Mouse (Mus musculus) liver, embryonic 13.5 days (tissue): ENCODE measurements around the gene Nek8. TPM values are rescaled to one million over a fixed set of nuclear protein-coding genes. Genes with fewer than 3 reads are reported as not detected.
A peak's percentile ranks its signal among the peaks of the same experiment; 100 is the strongest.

Experiments
- ATAC-seq: fragments of 200-750 bp; cut with Nextera tagmentation; 2 replicates; pipeline ENCODE4 v1.8.0; 2017; ENCODE audit warnings: low read depth, mild to moderate bottlenecking, moderate number of reproducible peaks, moderate library complexity
- DNase-seq: peaks from one replicate; pipeline ENCODE4 v3.0.0; 2022
- H3K27ac ChIP-seq: fragments of 300-500 bp; sonication (generic); 2 replicates; pipeline ENCODE4 v1.5.1; 2015; ENCODE audit warnings: moderate library complexity, mild to moderate bottlenecking, inconsistent platforms
- H3K27me3 ChIP-seq: fragments of 300-500 bp; sonication (generic); 2 replicates; pipeline ENCODE4 v1.6.1; 2015; ENCODE audit warnings: mild to moderate bottlenecking, inconsistent platforms
- H3K36me3 ChIP-seq: fragments of 300-500 bp; sonication (generic); 2 replicates; pipeline ENCODE4 v1.6.1; 2015; ENCODE audit warnings: mild to moderate bottlenecking, inconsistent platforms
- H3K4me1 ChIP-seq: fragments of 300-500 bp; sonication (generic); replicated peaks from 2 replicates; pipeline ENCODE4 v1.6.1; 2015; ENCODE audit warnings: inconsistent platforms
- H3K4me2 ChIP-seq: fragments of 300-500 bp; sonication (generic); 2 replicates; pipeline ENCODE4 v1.6.1; 2015; ENCODE audit warnings: inconsistent platforms, mild to moderate bottlenecking, moderate library complexity
- H3K4me3 ChIP-seq: fragments of 300-500 bp; sonication (generic); replicated peaks from 2 replicates; pipeline ENCODE4 v1.5.1; 2015; ENCODE audit warnings: mild to moderate bottlenecking, inconsistent platforms
- H3K9ac ChIP-seq: fragments of 300-500 bp; sonication (generic); 2 replicates; pipeline ENCODE4 v1.6.1; 2015; ENCODE audit warnings: mild to moderate bottlenecking, inconsistent platforms
- H3K9me3 ChIP-seq: fragments of 300-500 bp; sonication (generic); replicated peaks from 2 replicates; pipeline ENCODE4 v1.6.1; 2016; ENCODE audit warnings: inconsistent platforms
- WGBS: fragments of 180-500 bp; shearing (Covaris S2); methylation state at CpG from one replicate; pipeline ENCODE4 v1.1.7; 2015; ENCODE audit not compliant: insufficient replicate concordance; 5-methylcytosine and 5-hydroxymethylcytosine counted together
- polyA plus RNA-seq: library from polyadenylated mRNA; unstranded; fragments of >200 nt; fragmentation: Nextera tagmentation; extraction: Ambion mirVana; gene quantifications from 2 replicates; pipeline ENCODE4 v1.2.1, GENCODE M21; 2015

Gene Nek8
- polyA plus RNA-seq, 1 experiment from 2014 or later, result 9.2 TPM

- H3K27me3 ChIP-seq, result peaks cover 18% of the 10 kb centered on the region
- H3K9ac ChIP-seq, result peak overlapping the region; percentile 99
- H3K27ac ChIP-seq, result peak overlapping the region; percentile 100
- H3K4me3 ChIP-seq, result peak overlapping the region; percentile 94
- peak overlapping the region; percentile 81 for H3K4me2 ChIP-seq
- peaks cover 38% of the 10 kb centered on the region for H3K36me3 ChIP-seq
- under 1% methylated on average over 7 of the region's 7 CpGs for WGBS
- H3K9me3 ChIP-seq, result no peaks in the 10 kb centered on the region
- ATAC-seq (no peak), DNase-seq (no peak)
- H3K4me1 ChIP-seq, result peaks cover 47% of the 10 kb centered on the region
Observed at GRCm38 (mm10) chr11:78182450-78182849, 6.0 kb upstream of the Nek8 start.

- no peak for DNase-seq
- H3K9me3 ChIP-seq, result no peaks in the 10 kb centered on the region
- 28% methylated on average over 2 of the region's 2 CpGs for WGBS
- H3K36me3 ChIP-seq, result peaks cover 38% of the 10 kb centered on the region
- H3K9ac ChIP-seq, result peak overlapping the region; percentile 99
- no peak for ATAC-seq
- H3K4me3 ChIP-seq, result peak overlapping the region; percentile 94
- H3K27me3 ChIP-seq, result peaks cover 12% of the 10 kb centered on the region
- H3K27ac ChIP-seq, result peak overlapping the region; percentile 100
- H3K4me1 ChIP-seq, result peaks cover 47% of the 10 kb centered on the region
- H3K4me2 ChIP-seq, result peak overlapping the region; percentile 81
Observed at GRCm38 (mm10) chr11:78181830-78182357, 5.4 kb upstream of the Nek8 start.

DNA sequence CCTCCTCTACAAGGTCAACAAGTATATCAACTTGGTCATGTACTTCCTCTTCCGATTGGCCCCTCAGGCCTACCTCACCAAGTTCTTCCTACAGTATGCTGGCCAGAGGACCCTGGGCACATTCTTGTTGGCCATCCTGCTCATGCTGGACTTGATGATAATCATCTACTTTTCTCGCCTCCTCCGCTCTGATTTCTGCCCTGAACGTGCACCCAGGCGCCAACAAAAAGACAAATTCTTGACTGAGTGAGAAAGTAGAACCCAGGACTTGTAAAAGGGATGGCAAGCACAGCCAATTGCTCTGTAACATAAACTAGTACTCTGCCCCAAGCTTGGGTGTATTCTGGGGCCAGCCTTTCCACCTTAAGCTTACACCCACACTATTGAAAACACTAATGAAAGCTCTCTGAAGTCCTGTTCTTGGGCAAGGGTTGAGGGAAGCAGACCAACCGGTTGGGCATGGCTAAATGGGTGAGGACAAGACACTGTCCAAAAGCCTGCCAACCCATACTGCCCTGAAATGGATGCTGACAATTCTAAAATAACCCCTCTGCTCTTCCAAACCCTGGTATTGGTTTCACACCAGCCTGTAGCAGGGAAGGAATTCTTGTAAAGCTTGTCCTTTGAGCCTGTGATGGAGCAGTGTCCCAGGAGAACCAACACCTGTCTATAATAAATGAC lies 3.7 kb upstream of the Nek8 start:
- DNase-seq (no peak), ATAC-seq (no peak)
- peaks cover 56% of the 10 kb centered on the region for H3K4me1 ChIP-seq
- H3K27ac ChIP-seq, result peak overlapping the region; percentile 100
- peak overlapping the region; percentile 94 for H3K4me3 ChIP-seq
- peak overlapping the region; percentile 81 for H3K4me2 ChIP-seq
- no peaks in the 10 kb centered on the region for H3K9me3 ChIP-seq
- 28% methylated on average over 6 of the region's 6 CpGs for WGBS
- H3K9ac ChIP-seq, result peak overlapping the region; percentile 99
- peaks cover 38% of the 10 kb centered on the region for H3K36me3 ChIP-seq
- no peaks in the 10 kb centered on the region for H3K27me3 ChIP-seq

DNA sequence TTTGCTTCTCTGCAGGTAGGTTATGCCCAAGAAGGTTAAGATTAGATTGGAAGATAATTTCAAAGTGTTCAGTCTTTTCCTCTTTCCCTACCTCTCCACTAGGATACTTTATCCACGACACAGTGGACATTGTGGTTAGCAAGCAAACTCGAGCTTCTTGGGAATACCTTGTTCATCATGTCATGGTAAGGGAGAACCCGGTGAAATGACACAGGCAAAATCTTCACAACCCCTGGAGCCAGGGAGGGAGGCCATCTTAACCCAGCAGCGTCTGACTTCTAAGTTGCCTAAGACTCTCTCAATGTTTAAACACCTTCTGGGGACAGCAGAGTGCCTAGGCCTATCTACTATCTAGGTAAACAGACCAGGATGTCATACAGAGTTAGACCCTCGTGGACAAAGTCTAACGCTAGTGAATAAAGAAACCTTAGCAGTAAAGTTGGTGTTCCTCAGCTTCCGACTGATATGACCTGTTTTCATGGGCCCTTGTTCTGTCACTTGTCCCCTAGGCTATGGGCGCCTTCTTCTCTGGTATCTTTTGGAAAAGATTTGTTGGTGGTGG lies 3.0 kb upstream of the Nek8 start:
- 10% methylated on average over 8 of the region's 8 CpGs for WGBS
- H3K36me3 ChIP-seq, result peaks cover 38% of the 10 kb centered on the region
- peak overlapping the region; percentile 100 for H3K27ac ChIP-seq
- H3K9ac ChIP-seq, result peak overlapping the region; percentile 99
- H3K9me3 ChIP-seq, result no peaks in the 10 kb centered on the region
- H3K4me2 ChIP-seq, result peak overlapping the region; percentile 81
- peak overlapping the region; percentile 94 for H3K4me3 ChIP-seq
- DNase-seq (no peak), ATAC-seq (no peak)
- peaks cover 63% of the 10 kb centered on the region for H3K4me1 ChIP-seq
- H3K27me3 ChIP-seq, result no peaks in the 10 kb centered on the region

DNA sequence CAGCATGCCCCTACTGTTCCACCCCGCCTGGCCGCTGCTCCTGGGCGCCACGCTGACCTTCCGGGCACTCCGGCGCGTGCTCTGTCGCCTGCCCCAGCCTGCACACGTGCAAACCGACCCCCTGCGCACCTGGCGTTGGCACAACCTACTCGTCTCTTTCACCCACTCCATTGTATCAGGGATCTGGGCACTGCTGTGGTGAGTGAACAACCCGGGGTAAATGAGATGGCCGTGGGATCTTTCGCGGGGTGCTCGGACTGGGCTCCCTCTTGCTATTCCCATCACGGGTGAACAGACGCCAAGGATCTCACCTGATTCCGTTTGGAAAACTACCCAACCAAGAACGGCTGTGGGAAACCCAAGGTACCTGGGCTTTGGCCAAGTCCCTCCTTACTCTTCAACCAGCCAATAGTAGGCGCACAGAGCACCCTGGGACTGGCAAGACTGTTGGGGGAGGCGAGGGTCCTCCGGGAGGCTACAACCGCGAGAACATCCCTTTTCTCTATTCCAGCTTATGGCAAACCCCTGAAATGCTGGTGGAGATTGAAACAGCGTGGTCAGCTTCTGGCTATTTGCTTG lies 2.5 kb upstream of the Nek8 start:
- under 1% methylated on average over 29 of the region's 29 CpGs for WGBS
- DNase-seq (no peak), ATAC-seq (peak; percentile 4)
- H3K9ac ChIP-seq, result peak overlapping the region; percentile 99
- peak overlapping the region; percentile 94 for H3K4me3 ChIP-seq
- H3K4me1 ChIP-seq, result peaks cover 63% of the 10 kb centered on the region
- H3K4me2 ChIP-seq, result peak overlapping the region; percentile 81
- H3K9me3 ChIP-seq, result no peaks in the 10 kb centered on the region
- peak overlapping the region; percentile 100 for H3K27ac ChIP-seq
- H3K36me3 ChIP-seq, result peaks cover 38% of the 10 kb centered on the region
- no peaks in the 10 kb centered on the region for H3K27me3 ChIP-seq

DNA sequence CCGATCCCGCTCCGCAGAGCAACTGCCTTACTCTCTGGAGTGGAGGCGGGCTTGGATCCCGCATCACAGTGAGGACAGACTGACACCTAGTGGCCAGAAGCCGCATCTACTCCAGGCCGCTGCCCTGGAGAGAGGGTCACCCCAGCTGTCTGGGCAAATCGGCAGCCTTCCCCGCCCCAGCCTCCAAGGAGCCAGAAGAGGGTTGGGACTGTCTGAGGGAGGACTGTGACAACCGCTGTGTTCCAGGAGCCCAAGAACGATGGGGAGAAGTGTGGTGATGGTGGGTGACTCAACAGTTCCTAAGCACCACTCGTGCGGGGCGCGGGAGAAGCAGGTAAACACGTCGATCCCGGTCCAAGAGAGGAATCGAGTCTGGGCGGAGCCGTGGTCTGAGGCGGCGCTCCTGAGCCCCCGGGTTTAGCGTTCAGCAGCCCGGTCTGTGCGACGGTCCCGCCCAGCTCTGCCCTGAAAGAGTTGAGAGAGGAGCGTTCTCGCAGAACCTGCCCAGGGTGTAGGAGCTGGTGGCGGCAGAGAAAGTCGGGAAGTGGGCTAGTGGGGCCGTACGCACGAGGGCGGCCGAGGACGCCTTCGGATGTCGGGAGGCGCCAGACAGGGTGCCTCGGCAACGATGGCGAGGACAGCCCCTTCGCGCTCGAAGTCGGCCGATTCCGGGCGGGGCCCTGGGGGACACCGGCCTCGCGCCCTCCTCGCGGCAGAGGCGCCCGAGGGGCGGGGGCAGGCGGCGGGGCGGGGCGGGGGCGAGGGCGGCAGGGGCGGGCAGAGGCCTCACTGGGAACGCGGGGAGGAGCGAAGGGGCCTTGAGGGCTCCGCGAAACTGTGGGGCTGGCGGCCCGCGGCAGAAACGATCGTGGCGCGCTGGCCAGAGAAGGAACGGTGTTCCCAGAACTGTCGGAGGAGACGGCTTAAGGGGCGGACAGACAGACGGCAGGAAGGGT lies 1.7 kb upstream of the Nek8 start:
- DNase-seq, result peak; percentile 90
- under 1% methylated on average over 81 of the region's 84 CpGs for WGBS

DNA sequence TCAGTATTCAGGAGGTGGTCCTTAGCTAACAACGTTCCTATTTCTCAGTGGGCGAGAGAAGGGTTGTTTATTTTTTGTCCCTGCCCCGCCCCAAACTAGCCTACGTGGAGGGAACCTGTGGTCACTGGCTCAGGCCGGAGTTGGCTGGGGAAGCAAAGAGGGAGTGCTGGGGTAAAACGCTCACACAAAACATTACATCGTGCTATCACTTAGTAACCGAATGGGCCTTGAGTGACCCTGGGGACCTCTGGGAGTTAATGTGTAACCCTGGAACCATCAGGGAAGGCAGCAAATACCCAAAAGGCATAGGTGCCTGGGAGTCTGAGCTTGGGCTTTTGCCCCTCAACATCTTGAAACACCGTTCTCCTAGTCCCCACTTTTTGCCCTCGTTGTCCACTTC lies 962 bp upstream of the Nek8 start:
- Histone ChIP-seq H3K9ac (peak overlapping the region; percentile 99), H3K9me3 (no peaks in the 10 kb centered on the region), H3K27ac (peak overlapping the region; percentile 100), H3K4me1 (peaks cover 69% of the 10 kb centered on the region), H3K27me3 (no peaks in the 10 kb centered on the region), H3K36me3 (peaks cover 36% of the 10 kb centered on the region), H3K4me3 (peak overlapping the region; percentile 94), H3K4me2 (peak overlapping the region; percentile 81)
- 0% methylated on average over 10 of the region's 10 CpGs for WGBS
- DNase-seq (peak; percentile 71), ATAC-seq (peak; percentile 20)

More for the DNA sequence above, 1.7 kb upstream of the Nek8 start:
- peak overlapping the region; percentile 94 for H3K4me3 ChIP-seq
- H3K9me3 ChIP-seq, result no peaks in the 10 kb centered on the region
- ATAC-seq, result peak; percentile 79
- peak overlapping the region; percentile 81 for H3K4me2 ChIP-seq
- peaks cover 38% of the 10 kb centered on the region for H3K36me3 ChIP-seq
- H3K4me1 ChIP-seq, result peaks cover 63% of the 10 kb centered on the region
- H3K9ac ChIP-seq, result peak overlapping the region; percentile 99
- H3K27ac ChIP-seq, result peak overlapping the region; percentile 100
- no peaks in the 10 kb centered on the region for H3K27me3 ChIP-seq

DNA sequence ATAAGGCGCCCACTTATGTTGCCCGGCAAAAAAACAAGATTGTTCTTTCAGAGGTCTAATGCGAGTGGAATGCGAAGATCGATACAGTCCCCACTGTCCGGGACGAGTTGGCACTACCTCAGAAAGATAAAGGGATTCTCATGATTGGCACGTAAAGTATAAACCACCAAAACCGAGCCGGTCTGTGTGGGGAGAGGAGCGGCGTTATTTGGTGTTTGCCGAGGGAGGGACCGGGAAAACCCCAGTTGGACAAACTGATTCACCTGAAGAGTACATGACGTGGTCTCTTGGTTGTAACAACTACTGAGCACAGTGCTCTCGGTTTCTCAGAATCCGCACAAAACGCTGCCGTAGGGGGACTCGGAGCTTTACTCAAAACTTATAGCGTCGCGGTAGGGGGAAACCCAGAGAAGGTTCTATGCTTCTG lies 443 bp upstream of the Nek8 start:
- WGBS, result under 1% methylated on average over 23 of the region's 23 CpGs
- Histone ChIP-seq H3K27ac (peak overlapping the region; percentile 100), H3K4me1 (peaks cover 69% of the 10 kb centered on the region), H3K4me2 (peak overlapping the region; percentile 81), H3K36me3 (peaks cover 34% of the 10 kb centered on the region), H3K27me3 (no peaks in the 10 kb centered on the region), H3K9me3 (no peaks in the 10 kb centered on the region), H3K9ac (peak overlapping the region; percentile 99), H3K4me3 (peak overlapping the region; percentile 94)
- ATAC-seq (no peak), DNase-seq (no peak)

DNA sequence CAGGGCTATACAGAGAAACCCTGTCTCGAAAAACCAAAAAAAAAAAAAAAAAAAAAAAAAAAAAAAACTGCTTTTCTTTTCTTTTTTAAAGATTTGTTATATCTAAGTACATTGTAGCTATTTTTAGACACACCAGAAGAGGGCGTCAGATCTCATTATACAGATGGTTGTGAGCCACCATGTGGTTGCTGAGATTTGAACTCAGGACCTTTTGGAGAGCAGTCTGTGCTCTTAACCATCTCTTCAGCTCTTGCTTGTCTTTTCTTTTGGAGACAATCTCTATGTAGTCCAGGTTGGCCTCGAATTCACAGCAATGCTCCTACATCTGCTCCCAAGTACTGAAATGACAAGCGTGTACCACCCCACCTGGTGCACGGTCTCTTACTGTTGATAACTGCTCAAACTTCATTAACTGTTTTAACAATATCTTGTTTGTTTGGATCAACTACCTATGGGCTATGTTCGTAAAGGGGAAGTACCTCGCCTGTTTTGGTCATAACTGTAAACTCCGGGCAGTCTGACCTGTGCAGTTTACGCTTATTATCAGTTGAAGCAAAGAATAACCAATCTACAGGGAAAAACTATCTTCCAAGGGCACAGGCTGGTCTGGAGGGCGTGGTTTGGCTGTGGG lies 589 bp downstream of the Nek8 start:
- Histone ChIP-seq H3K4me1 (peaks cover 66% of the 10 kb centered on the region), H3K9me3 (no peaks in the 10 kb centered on the region), H3K4me3 (peak overlapping the region; percentile 94), H3K36me3 (peaks cover 29% of the 10 kb centered on the region), H3K27ac (peak overlapping the region; percentile 100), H3K4me2 (peak overlapping the region; percentile 81), H3K27me3 (no peaks in the 10 kb centered on the region), H3K9ac (peak overlapping the region; percentile 99)
- 5% methylated on average over 10 of the region's 10 CpGs for WGBS
- DNase-seq, result no peak
- ATAC-seq, result peak; percentile 40

- no peak overlapping the region for H3K4me3 ChIP-seq
- H3K4me2 ChIP-seq, result no peak overlapping the region
- 80% methylated on average over 3 of the region's 3 CpGs for WGBS
- ATAC-seq (no peak), DNase-seq (no peak)
- no peaks in the 10 kb centered on the region for H3K27me3 ChIP-seq
- peaks cover 20% of the 10 kb centered on the region for H3K36me3 ChIP-seq
- H3K4me1 ChIP-seq, result peaks cover 66% of the 10 kb centered on the region
- H3K9me3 ChIP-seq, result no peaks in the 10 kb centered on the region
- H3K27ac ChIP-seq, result peak overlapping the region; percentile 82
- peak overlapping the region; percentile 37 for H3K9ac ChIP-seq
Observed at GRCm38 (mm10) chr11:78174506-78174905, 2.0 kb downstream of the Nek8 start.
